Mouse (Mus musculus) heart, postnatal 25 days (tissue): ENCODE measurements at regions not wholly inside any gene's neighbourhood (a gene's known extent, or its start where the extent isn't known, plus 50 kb on each side); places are given as distances from the start of the nearest gene placed in this dataset.

Experiments
- DNase-seq: peaks from one replicate; pipeline ENCODE4 v3.0.0; 2022; ENCODE audit warnings: low spot score
- intact Hi-C: fragments of 180-260 bp; cut with DNase I; formaldehyde crosslinking; loops from one replicate; pipeline ENCODE4 v1.15.1; 2025

GRCm38 (mm10) chrX:61652377-61652776, 56.9 kb upstream of the Ldoc1 start:
- DNase-seq = no peak
- intact Hi-C loops = loop anchor here (10.0 kb wide), 1 partner anchor 162 kb away; no protein-coding TSS in a partner anchor

GRCm38 (mm10) chrX:61653077-61653476, 56.2 kb upstream of the Ldoc1 start:
- DNase-seq = no peak
- intact Hi-C loops = loop anchor here (10.0 kb wide), 1 partner anchor 162 kb away; no protein-coding TSS in a partner anchor
